Mouse (Mus musculus) frontal cortex, adult 2 months (tissue): ENCODE data around the gene Gm3468. TPM values are rescaled to one million over a fixed set of nuclear protein-coding genes. Genes with fewer than 3 reads are reported as not detected.
A peak's percentile ranks its signal among the peaks of the same experiment; 100 is the strongest.
"Not testable (repeated sequence)": the region's sequence is repeated elsewhere in the genome, so short reads cannot be mapped to it uniquely, and the experiment has no call there.

ENCODE experiments used
- DNase-seq, 2 experiments: peaks; one replicate each; pipeline ENCODE4 v3.0.0; 2022; ENCODE audit warnings: low spot score in 1 of 2; ENCODE audit errors: extremely low spot score in 1 of 2
- polyA plus RNA-seq: library from polyadenylated mRNA; depleted of rRNA; stranded (reverse); fragments of >200 nt; gene quantifications from 2 replicates; pipeline ENCODE4 v1.2.3, GENCODE M21; 2012; rRNA removed

Gm3468 gene
- polyA plus RNA-seq = 1.7 and 2.3 TPM in 2 replicates

- DNase-seq = peak in 1 of 2 experiments; percentile 55
Measured at GRCm38 (mm10) chr14:6108272-6108925, at the start of gene Gm3468. TSS of gene Gm3468 (minus strand) at chr14:6108665.

DNA sequence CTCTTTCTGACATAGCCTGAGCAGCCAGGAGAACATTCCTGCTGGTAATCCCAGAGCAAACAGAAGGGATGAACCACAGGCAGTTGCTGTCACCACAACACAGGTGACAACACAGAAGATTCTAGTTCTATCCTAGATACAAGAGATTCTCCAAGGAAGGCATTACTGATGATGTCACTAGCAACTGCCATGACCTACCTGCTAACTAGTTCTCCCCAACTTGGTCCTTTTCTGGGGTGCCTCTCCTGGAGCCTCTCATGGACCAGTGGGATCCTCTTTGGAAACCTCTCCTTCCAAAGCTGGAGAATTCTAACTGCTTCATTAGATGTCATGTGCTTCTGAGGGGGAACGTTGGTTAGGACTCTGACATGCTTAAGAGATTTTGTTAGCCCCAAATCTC is 17.2 kb upstream of the Gm3468 start, which contains the start of gene Gm3476:
Gm3476 (minus strand) TSS at position 101 of the 400 bp plus-strand sequence.
- not testable (repeated sequence) for DNase-seq

DNA sequence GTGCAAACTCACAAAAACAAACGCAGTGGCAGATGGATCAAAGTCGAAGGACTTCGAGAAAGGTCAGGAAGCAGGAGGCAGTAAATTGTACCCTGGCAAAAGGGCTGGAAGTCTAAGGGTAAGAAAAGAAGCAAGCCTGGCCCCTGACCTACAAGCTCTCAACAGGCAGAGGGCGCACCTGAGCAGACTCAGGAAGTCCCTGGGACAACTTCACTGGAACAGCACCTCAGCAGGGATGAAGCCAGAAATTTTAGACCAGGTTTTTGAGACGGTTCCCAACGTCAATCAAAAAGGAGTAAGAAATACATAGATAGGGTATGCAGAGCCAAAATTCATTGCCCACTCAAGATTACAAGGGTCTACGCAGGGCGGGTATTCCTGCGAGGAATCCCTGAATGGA is 965 bp downstream of the Gm3468 start:
- not testable (repeated sequence) for DNase-seq

GRCm38 (mm10) chr14:6093842-6094241 is 14.6 kb downstream of the Gm3468 start, which contains the start of gene Gm8206:
TSS of gene Gm8206 (minus strand) at chr14:6093942.
- not testable (repeated sequence) for DNase-seq

- DNase-seq = not testable (repeated sequence)
Measured at GRCm38 (mm10) chr14:6058167-6058566, 50.3 kb downstream of the Gm3468 start, which contains the start of gene Gm6337. TSS of gene Gm6337 (minus strand) at chr14:6058267.

Other genes with a start within 250 kb of the Gm3468 start
- gene Gm8237, start 228.3 kb downstream of the Gm3468 start, polyA plus RNA-seq = 0.12 and 0.13 TPM in 2 replicates
- 1.4 TPM in 2 replicates for gene Gm3248, start 146.9 kb downstream of the Gm3468 start, polyA plus RNA-seq
- not detected in 2 replicates for gene Gm3453, start 129.5 kb downstream of the Gm3468 start, polyA plus RNA-seq
- not detected in 2 replicates for gene Gm6337, start 50.4 kb downstream of the Gm3468 start, polyA plus RNA-seq
- gene Gm8206, start 14.7 kb downstream of the Gm3468 start, polyA plus RNA-seq = 0.25 and 0.42 TPM in 2 replicates
- gene Gm3476, start 17.1 kb upstream of the Gm3468 start, polyA plus RNA-seq = not detected in 2 replicates
- not detected in 2 replicates for gene Gm21560, start 110.6 kb upstream of the Gm3468 start, polyA plus RNA-seq
- gene Gm3411, start 178.6 kb upstream of the Gm3468 start, polyA plus RNA-seq = 0.28 and 0.42 TPM in 2 replicates
- not detected in 2 replicates for gene Gm21103, start 196.2 kb upstream of the Gm3468 start, polyA plus RNA-seq
- not detected in 2 replicates for gene Gm3618, start 235.0 kb upstream of the Gm3468 start, polyA plus RNA-seq